Mouse (Mus musculus) right cerebral cortex, postnatal 4 days (tissue): ENCODE measurements around the gene Clpsl2.
"Not testable (repeated sequence)": the region's sequence is repeated elsewhere in the genome, so short reads cannot be mapped to it uniquely, and the experiment has no call there.

Source experiments
- DNase-seq: peaks from one replicate; pipeline ENCODE4 v3.0.0-alpha.2; 2022

The Clpsl2 gene

GRCm38 (mm10) chr17:28521920-28522319, 27.3 kb upstream of the Clpsl2 start:
- no peak for DNase-seq

- peak; percentile 84 for DNase-seq
These were observed 26.4 kb upstream of the Clpsl2 start for GRCm38 (mm10) chr17:28522623-28523354.

GRCm38 (mm10) chr17:28523355-28524008, 25.7 kb upstream of the Clpsl2 start:
- no peak for DNase-seq

- DNase-seq, result no peak
These were observed 25.1 kb upstream of the Clpsl2 start for GRCm38 (mm10) chr17:28524009-28524695.

- no peak for DNase-seq
These were observed 24.3 kb upstream of the Clpsl2 start for GRCm38 (mm10) chr17:28524831-28525430.

- no peak for DNase-seq
These were observed 21.8 kb upstream of the Clpsl2 start for GRCm38 (mm10) chr17:28527184-28528042.

- DNase-seq, result peak; percentile 87
These were observed 21.2 kb upstream of the Clpsl2 start for GRCm38 (mm10) chr17:28528043-28528351.

GRCm38 (mm10) chr17:28529116-28529515, 20.1 kb upstream of the Clpsl2 start:
- no peak for DNase-seq

GRCm38 (mm10) chr17:28530506-28530905, 18.7 kb upstream of the Clpsl2 start, which contains the start of gene Armc12:
Gene Armc12 (plus strand): TSS chr17:28530806.
- DNase-seq, result no peak

GRCm38 (mm10) chr17:28531946-28532345, 17.3 kb upstream of the Clpsl2 start:
- no peak for DNase-seq

GRCm38 (mm10) chr17:28532557-28532956, 16.7 kb upstream of the Clpsl2 start:
- no peak for DNase-seq

GRCm38 (mm10) chr17:28533327-28533726, 15.9 kb upstream of the Clpsl2 start:
- DNase-seq, result no peak

- no peak for DNase-seq
These were observed 11.3 kb upstream of the Clpsl2 start for GRCm38 (mm10) chr17:28537881-28538280.

GRCm38 (mm10) chr17:28546925-28547324, 2.3 kb upstream of the Clpsl2 start:
- DNase-seq, result no peak

GRCm38 (mm10) chr17:28548550-28548949, 661 bp upstream of the Clpsl2 start:
- DNase-seq, result no peak

GRCm38 (mm10) chr17:28553040-28553793, 4.0 kb downstream of the Clpsl2 start:
- DNase-seq, result peak; percentile 74

- not testable (repeated sequence) for DNase-seq
These were observed 4.8 kb downstream of the Clpsl2 start for GRCm38 (mm10) chr17:28554021-28554420.

GRCm38 (mm10) chr17:28556635-28557396, 7.6 kb downstream of the Clpsl2 start:
- DNase-seq, result no peak

- no peak for DNase-seq
These were observed 8.6 kb downstream of the Clpsl2 start for GRCm38 (mm10) chr17:28557772-28558171.

GRCm38 (mm10) chr17:28560598-28560997, 11.4 kb downstream of the Clpsl2 start, which contains the start of gene Clps:
Gene Clps (minus strand): TSS chr17:28560766.
- DNase-seq, result no peak

GRCm38 (mm10) chr17:28561613-28562012, 12.4 kb downstream of the Clpsl2 start:
- no peak for DNase-seq
